Mouse (Mus musculus) granulocyte monocyte progenitor cell, adult 5-6 weeks (primary cell): ENCODE results near the gene Idua. TPM values are rescaled to one million over a fixed set of nuclear protein-coding genes. Genes with fewer than 3 reads are reported as not detected.
"Not testable (repeated sequence)": the region's sequence is repeated elsewhere in the genome, so short reads cannot be mapped to it uniquely, and the experiment has no call there.

ENCODE experiments used
- ATAC-seq: replicated peaks from 2 replicates; pipeline ENCODE4 v1.8.0; 2016; ENCODE audit warnings: mild to moderate bottlenecking, moderate TSS enrichment, inconsistent platforms; ENCODE audit not compliant: poor library complexity, severe bottlenecking
- total RNA-seq, 2 experiments: library from RNA; stranded (forward) in 1 of 2; stranded (reverse) in 1 of 2; fragments of 200-712, 200-1000 nt in 1 of 2; fragments of >200 nt in 1 of 2; fragmentation: Nextera tagmentation in 1 of 2; gene quantifications; 2 replicates each; pipeline ENCODE4 v1.2.3; 2014 to 2017

Gene Idua
- total RNA-seq (2014; fragmentation: Nextera tagmentation) (13.3 and 18.6 TPM in 2 replicates), total RNA-seq (2017) (5.9 and 6.4 TPM in 2 replicates)

DNA sequence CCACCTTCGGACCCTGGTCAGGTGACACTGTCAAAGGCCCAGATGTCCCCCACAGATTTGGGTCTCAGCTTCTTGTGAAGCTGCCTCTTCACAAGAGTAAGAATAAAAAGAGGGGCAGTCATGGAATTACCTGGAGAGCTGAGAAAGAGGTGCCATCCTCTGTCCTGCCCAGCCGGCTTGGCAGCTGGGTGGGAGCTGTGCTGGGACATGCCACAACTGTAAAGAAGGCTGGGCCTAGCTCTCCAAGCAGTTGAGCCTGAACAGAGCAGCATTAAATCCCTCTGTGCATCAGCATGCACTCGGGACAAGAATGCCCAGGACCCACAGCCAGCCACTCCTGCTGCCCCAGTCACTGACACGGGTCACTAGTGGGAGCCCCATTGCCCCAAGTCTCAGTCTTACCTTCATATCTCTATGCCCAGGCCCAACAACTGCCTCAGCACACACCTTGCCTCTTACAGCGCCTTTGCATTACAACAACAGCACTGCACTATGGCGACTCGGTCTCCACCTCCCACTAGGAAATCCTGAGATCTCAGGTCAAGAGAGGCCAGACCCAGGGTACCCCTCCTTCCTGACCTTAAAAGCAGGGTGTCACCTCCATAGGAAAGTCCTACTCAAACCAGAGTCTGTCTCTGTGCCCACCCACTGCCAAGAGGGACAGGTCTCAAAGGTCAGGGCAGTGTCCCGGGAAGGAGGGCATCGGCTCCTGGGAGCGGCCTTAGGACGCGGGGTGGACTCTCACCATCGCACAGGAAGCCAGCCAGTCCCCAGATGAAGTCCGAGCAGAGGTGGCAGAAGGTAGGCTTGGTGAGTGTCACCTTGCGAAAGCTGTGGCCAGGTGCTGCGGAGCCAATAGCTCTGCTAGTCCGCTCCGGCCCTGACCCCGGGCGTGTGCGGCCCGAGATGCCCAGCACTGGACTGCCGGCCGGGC lies at the start of gene Idua:
Gene Idua (plus strand): TSS at position 634 of the 934 bp plus-strand sequence.
- ATAC-seq: peak; percentile 22

DNA sequence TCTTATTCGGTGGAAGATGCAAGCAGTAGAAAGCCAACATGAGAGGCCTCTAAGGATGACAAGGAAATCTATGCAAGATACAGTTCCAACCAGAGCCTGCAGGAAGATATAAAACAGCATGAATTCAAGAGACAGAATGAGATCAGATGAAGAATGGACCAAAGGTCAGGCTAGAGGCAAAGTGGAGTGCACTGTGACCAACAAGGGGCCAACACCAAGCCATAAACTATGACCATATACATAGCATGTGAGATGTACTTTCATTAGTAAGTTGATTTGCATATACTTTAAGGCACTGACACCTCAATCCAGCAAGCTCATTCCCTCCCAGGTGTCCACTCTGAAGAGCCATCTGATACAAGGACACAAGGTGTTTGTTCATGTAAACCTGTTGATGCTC lies 49.7 kb upstream of the Idua start:
- no peak for ATAC-seq

DNA sequence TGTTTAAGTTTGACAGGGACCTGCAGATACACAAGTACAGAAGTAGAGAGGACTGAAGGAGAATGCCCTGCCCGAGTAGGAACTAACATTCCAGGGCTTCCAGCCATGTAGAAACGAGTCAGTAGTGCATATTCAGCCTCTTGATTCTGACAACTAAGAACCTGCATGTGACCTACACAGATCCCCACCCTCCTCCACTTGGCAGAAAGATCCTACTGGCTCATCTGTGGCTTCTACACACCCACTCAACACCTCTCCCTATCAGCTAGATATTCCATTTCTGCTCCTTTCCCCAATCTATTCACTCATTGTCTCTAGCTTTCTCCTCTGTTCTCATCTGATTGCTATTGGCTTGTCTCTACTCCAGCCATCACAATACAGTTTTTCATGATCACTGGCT lies 38.3 kb upstream of the Idua start:
- no peak for ATAC-seq

DNA sequence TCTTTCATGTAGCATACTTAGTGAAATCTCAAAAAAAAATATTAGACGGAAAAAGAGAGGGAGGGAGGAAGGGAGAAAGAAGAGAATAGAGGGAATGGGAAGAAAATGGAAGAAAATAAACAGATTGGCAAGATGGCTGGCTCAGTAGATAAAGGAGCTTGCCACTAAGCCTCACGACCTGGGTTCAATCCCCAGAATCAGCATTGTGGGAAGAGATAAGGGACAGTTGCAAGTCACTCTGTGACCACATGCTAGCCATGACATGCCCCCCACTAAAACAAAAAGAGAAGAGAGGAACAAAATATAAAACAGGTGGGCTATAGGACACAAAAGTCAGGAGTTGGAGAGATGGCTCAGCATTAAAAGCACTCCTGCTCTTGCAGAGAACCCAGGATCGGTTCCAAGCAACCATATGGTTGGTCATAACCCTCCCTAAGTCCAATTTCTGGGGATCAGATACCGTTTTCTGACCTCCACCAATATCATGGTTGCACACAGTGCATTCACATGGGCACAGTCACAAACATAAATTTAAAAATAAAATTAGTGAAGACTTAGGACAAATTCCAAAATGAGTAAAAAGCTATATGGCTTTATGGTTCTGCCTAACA lies 34.0 kb upstream of the Idua start:
- ATAC-seq: no peak

DNA sequence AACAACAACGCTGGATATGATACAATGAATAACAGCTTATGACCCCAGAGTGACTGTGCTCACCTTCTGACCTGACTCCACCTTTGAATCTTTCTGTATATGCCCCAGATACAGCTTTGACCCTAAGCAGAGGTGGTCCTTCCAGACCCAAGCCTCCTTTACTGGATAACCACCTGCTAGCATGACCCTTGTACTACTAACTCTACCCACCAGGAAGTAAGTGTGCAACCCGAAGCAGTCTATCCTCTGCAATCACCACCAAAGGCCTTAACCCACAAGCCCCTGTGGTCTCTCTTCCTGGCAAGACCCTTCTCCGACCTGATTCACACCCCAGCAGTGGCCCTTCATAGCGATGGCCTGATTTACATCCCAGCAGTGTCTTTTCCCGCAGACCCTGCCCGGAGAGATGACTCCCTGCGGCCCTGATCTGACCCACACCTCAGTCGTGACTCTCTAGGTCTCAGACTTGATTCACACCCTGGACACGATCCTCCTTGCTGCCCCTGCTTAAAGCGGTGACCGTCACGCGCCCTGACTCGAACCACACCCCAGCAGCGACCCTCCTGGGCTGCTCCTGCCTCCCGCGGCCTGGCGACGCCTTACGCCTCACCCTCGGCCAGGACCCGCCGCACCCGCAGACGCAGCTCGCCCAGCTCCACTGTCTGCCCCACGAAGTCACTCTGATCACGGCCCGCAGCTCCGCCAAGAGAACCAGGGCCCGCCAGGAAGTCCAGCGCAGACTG lies 31.1 kb upstream of the Idua start:
- peak; percentile 38 for ATAC-seq

DNA sequence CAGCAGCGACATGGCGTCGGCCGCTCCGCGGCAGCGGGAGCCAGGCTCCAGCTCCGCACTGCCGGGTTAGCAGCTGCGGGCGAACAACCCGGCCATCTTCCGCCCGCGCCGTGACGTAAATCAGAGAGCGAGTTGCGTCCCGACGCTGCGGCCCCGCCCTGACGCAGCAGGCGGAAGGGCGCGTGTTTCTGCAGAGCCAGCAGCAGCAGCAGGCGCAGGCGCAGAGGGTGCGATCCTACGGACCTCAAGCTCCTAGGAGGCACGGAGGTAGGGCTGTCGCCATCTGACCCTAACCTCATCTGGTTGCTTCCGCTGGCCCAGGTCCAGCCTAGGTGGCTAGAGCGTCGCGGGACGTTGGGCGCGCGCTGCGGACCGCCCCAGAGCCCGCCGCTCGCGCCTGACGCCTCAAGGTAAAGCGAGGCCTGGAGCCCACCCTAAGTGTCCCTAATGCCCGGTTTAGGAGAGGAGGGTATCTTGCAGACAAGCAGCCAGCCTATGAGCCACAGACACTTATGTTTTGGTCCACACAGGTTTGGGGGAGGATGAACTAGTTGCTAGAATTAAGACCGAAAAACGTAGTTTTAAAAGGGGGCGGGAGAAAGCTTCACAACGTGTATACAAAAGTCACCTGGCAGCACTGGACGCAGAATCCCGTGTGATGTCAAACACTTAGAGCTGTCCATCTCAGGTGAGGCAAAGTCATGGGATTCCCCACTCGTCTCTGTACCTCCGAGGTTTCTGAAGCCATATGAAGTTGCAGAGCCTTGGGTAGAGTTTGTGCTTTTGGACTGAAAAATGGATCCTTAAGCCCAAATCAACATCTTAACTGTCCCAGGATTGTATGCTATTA lies 30.3 kb upstream of the Idua start, which contains the start of the genes Gak and Tmem175:
Gene Gak (minus strand): TSS at position 122 of the 850 bp plus-strand sequence.
Gene Tmem175 (plus strand): TSS at position 137 of the 850 bp plus-strand sequence.
- ATAC-seq: peak; percentile 91

- no peak for ATAC-seq
These were observed 26.5 kb upstream of the Idua start for GRCm38 (mm10) chr5:108633676-108634075.

- ATAC-seq: not testable (repeated sequence)
These were observed 26.0 kb upstream of the Idua start for GRCm38 (mm10) chr5:108634088-108634487.

GRCm38 (mm10) chr5:108636172-108636571 lies 24.0 kb upstream of the Idua start:
- peak; percentile 96 for ATAC-seq

DNA sequence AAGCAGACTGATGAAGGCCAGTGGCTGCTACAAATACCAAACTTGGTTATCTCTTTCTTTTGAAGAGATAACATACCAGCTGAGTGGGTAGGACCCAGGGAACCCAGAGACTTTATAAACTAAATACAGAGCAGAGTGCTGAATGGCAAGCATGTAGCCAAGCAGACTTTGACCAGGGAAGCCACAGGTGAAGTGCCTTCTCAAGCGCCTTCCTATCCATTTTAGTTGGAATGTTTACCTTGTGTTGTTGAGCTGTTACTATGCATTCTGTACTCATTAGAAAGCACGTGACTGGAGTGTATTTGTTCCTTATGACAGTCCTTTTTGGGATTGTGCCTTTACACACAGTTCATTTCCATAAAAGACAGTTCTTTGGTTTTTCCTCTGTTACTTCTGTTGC lies 16.5 kb upstream of the Idua start:
- ATAC-seq: no peak

DNA sequence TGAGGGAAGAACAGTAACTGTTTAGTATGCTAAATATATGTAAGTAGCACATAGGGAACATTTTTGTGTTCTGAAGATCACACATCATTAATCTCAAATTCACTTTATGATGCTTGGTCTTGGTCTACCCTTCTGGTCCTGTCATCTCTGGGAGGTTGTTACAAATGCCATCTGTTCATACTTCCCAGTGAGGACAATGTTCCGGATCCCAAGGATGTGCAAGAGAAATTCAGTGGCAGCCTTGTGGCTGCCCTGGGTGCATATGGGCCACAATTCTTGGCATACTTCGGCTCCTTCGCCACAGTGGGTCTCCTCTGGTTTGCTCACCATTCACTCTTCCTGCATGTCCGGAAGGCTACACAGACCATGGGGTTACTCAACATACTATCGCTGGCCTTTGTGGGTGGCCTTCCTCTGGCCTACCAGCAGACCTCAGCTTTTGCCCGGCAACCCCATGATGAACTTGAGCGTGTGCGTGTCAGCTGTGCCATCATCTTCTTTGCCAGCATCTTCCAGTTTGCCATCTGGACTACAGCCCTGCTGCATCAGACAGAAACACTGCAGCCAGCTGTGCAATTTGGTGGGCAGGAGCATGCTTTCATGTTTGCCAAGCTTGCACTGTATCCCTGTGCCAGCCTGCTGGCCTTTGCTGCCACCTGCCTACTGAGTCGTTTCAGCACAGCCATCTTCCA lies 14.3 kb upstream of the Idua start:
- ATAC-seq: no peak

- ATAC-seq: no peak
These were observed 13.8 kb upstream of the Idua start for GRCm38 (mm10) chr5:108646343-108646660.

DNA sequence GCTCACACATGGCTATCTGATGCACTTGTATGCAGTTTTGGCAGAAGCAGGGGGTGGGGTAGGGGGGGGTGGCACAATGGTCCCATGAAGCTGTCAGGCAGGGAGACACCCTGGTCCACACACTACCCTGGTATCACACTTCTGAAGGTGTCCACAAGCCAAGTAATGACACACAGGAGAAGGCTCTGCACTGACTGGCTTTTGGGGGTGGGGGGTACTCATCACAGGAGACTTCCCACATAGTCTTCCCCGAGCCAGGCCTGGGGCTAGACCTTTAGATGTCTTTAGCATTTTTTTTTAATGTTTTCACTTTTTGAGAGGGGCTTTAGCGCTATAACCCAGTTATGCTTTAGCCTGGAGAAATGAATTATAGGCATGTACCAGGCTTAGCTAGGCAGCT lies 12.8 kb upstream of the Idua start:
- no peak for ATAC-seq

- no peak for ATAC-seq
These were observed 12.2 kb upstream of the Idua start for GRCm38 (mm10) chr5:108647820-108648465.

DNA sequence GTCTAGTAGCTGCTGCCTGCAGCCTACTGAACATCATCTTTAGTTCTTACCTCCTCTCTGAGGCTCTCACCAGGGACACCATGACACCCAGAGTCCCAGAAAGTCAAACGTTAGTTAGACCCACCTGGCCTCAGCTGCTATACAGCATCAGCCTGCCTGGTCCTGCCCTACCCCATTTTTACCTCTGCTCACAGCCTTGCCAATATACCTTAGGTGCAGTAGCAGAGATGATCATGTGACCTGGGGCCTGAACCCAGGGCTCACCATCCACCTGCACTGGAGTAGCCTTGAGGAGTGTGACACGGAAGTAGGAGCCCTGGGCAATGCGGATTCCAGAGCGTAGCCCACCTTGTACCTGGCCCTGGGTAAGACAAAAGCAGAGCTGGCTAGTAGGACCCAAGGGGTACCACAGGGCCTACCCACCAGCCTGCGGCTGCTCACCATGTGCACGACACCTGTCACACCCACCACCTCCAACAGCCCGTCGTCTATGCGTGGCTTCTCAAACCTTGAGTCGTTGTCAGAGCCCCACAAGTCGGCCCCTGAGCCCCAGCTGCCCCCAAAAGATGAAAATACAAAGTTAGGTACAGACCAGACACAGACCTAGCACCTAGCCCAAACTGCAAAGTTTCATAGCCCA lies 11.1 kb upstream of the Idua start:
- ATAC-seq: no peak

DNA sequence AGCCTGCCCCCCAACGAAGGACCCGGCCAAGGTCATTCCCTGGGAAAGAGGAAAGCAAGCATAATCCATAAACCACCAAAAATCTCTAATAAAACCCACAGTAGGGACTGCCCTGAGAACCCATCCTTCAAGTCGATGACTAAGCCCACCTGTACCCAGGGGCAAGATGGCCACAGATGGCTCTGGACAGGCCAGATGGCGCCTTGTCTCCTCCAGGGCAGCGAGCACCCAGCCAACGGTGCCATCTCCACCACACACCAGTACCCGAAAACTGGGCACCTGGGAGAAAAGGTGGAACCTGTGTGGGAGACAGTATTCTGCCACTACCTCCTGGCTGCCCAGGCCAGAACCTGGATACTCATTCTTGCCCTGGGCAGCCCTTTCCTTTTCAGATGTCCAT lies 9.8 kb upstream of the Idua start:
- ATAC-seq: no peak

- no peak for ATAC-seq
These were observed 8.9 kb upstream of the Idua start for GRCm38 (mm10) chr5:108651136-108651720.

GRCm38 (mm10) chr5:108651823-108652222 lies 8.3 kb upstream of the Idua start:
- ATAC-seq: peak; percentile 60
